Mouse (Mus musculus) G1E (cell line): ENCODE data around the gene Ctnnbl1. TPM values are rescaled to one million over a fixed set of nuclear protein-coding genes. Genes with fewer than 3 reads are reported as not detected.

Source experiments
- ATAC-seq: 2 replicates; pipeline ENCODE4 v1.8.0; 2016; ENCODE audit warnings: mild to moderate bottlenecking; ENCODE audit not compliant: insufficient number of reproducible peaks, poor library complexity, low FRiP score, severe bottlenecking; ENCODE audit errors: extremely low read depth
- DNase-seq: peaks from one replicate; pipeline ENCODE4 v3.0.0; 2012; ENCODE audit warnings: low spot score
- H3K27me3 ChIP-seq: 2 replicates; pipeline ENCODE4 v1.6.1; 2012; ENCODE audit warnings: mild to moderate bottlenecking, low read length, inconsistent platforms; ENCODE audit not compliant: insufficient read depth
- H3K36me3 ChIP-seq: replicated peaks from 2 replicates; pipeline ENCODE3; 2012; ENCODE audit warnings: mild to moderate bottlenecking, inconsistent platforms
- H3K4me1 ChIP-seq: 2 replicates; pipeline ENCODE4 v1.6.1; 2012; ENCODE audit warnings: low read depth, low read length, inconsistent platforms, mixed read lengths; ENCODE audit not compliant: insufficient read depth
- H3K4me3 ChIP-seq: 2 replicates; pipeline ENCODE4 v1.5.1; 2012; ENCODE audit warnings: low read depth, mild to moderate bottlenecking, inconsistent platforms, low read length, moderate library complexity, mixed read lengths
- H3K9me3 ChIP-seq: replicated peaks from 2 replicates; pipeline ENCODE4 v1.6.1; 2012; ENCODE audit warnings: inconsistent platforms
- CTCF ChIP-seq: IDR thresholded peaks from 2 replicates; pipeline ENCODE4 v1.5.1; 2012; ENCODE audit warnings: low read depth, low read length, inconsistent platforms, mixed read lengths
- GATA1 ChIP-seq: IDR thresholded peaks from 2 replicates; pipeline ENCODE4 v1.6.1; 2012; ENCODE audit warnings: borderline replicate concordance, low read length, inconsistent platforms, mixed read lengths
- GATA2 ChIP-seq: IDR thresholded peaks from 2 replicates; pipeline ENCODE4 v1.6.1; 2012; ENCODE audit warnings: low read depth, low read length, inconsistent platforms, borderline replicate concordance
- POLR2AphosphoS5 ChIP-seq: IDR thresholded peaks from 2 replicates; pipeline ENCODE4 v1.6.1; 2012; ENCODE audit warnings: low read depth, low read length, inconsistent platforms; ENCODE audit not compliant: insufficient replicate concordance
- TAL1 ChIP-seq: conservative IDR thresholded peaks from 2 replicates; pipeline ENCODE4 v1.6.1; 2012; ENCODE audit warnings: low read depth, low read length, inconsistent platforms, mixed read lengths
- polyA plus RNA-seq: library from polyadenylated mRNA; stranded (reverse); fragments of >175 nt; gene quantifications from 2 replicates; pipeline ENCODE4 v1.2.3, GENCODE M21; 2012
- total RNA-seq, 2 experiments: library from RNA; stranded (forward) in 1 of 2; stranded (reverse) in 1 of 2; fragments of 200-1000 nt in 1 of 2; fragments of >200 nt in 1 of 2; fragmentation: Nextera tagmentation in 1 of 2; gene quantifications; 2 replicates each; pipeline ENCODE4 v1.2.3; 2014 to 2017

The Ctnnbl1 gene
- total and polyA plus RNA-seq, 3 experiments = 22.9 to 53.9 (median 32.4) TPM

- TF ChIP-seq GATA1 = no peak
- TF ChIP-seq TAL1 = no peak
- no peak for TF ChIP-seq POLR2AphosphoS5
- TF ChIP-seq GATA2 = no peak
- no peak for TF ChIP-seq CTCF
- Histone ChIP-seq H3K4me3 (no peak overlapping the region), H3K4me1 (no peaks in the 10 kb centered on the region), H3K27me3 (peaks cover 5% of the 10 kb centered on the region; the same call in 1 of the 2 replicates), H3K9me3 (peaks cover 14% of the 10 kb centered on the region), H3K36me3 (no peaks in the 10 kb centered on the region)
- no peak for ATAC-seq
- no peak for DNase-seq
Observed at GRCm38 (mm10) chr2:157914889-157915517, 177.8 kb downstream of the Ctnnbl1 start.

- Histone ChIP-seq H3K4me3 (no peak overlapping the region), H3K4me1 (no peaks in the 10 kb centered on the region), H3K27me3 (peaks cover 7% of the 10 kb centered on the region; the same call in 1 of the 2 replicates), H3K9me3 (peaks cover 14% of the 10 kb centered on the region), H3K36me3 (no peaks in the 10 kb centered on the region)
- DNase-seq = no peak
- ATAC-seq = no peak
- TF ChIP-seq TAL1 (no peak), GATA1 (no peak), POLR2AphosphoS5 (no peak), CTCF (no peak), GATA2 (no peak)
Observed at GRCm38 (mm10) chr2:157918529-157918928, 181.3 kb downstream of the Ctnnbl1 start.

GRCm38 (mm10) chr2:157921551-157921950 lies 184.3 kb downstream of the Ctnnbl1 start:
- H3K36me3 ChIP-seq = no peaks in the 10 kb centered on the region
- H3K9me3 ChIP-seq = no peaks in the 10 kb centered on the region
- no peak for DNase-seq
- no peak for TF ChIP-seq POLR2AphosphoS5
- TF ChIP-seq GATA1 = no peak
- TF ChIP-seq CTCF = no peak
- no peak for TF ChIP-seq GATA2
- no peak for TF ChIP-seq TAL1
- H3K27me3 ChIP-seq = peaks cover 7% of the 10 kb centered on the region; the same call in 1 of the 2 replicates
- ATAC-seq = no peak
- no peak overlapping the region for H3K4me3 ChIP-seq
- H3K4me1 ChIP-seq = no peaks in the 10 kb centered on the region

- DNase-seq (no peak), ATAC-seq (no peak)
- H3K4me3 ChIP-seq = no peak overlapping the region
- no peaks in the 10 kb centered on the region for H3K9me3 ChIP-seq
- no peak for TF ChIP-seq GATA1
- no peak for TF ChIP-seq POLR2AphosphoS5
- TF ChIP-seq CTCF = no peak
- no peak for TF ChIP-seq TAL1
- TF ChIP-seq GATA2 = no peak
- H3K36me3 ChIP-seq = no peaks in the 10 kb centered on the region
- peaks cover 6% of the 10 kb centered on the region; the same call in 1 of the 2 replicates for H3K27me3 ChIP-seq
- no peaks in the 10 kb centered on the region for H3K4me1 ChIP-seq
Observed at GRCm38 (mm10) chr2:157923406-157923805, 186.2 kb downstream of the Ctnnbl1 start.

- H3K27me3 ChIP-seq = peaks cover 11% of the 10 kb centered on the region; the same call in 1 of the 2 replicates
Observed at GRCm38 (mm10) chr2:157924504-157924903, 187.3 kb downstream of the Ctnnbl1 start.

GRCm38 (mm10) chr2:157926502-157926901 lies 189.3 kb downstream of the Ctnnbl1 start:
- DNase-seq = no peak
- no peaks in the 10 kb centered on the region for H3K4me1 ChIP-seq

More at GRCm38 (mm10) chr2:157924504-157924903, 187.3 kb downstream of the Ctnnbl1 start:
- DNase-seq (no peak), ATAC-seq (no peak)
- TF ChIP-seq CTCF (no peak), TAL1 (no peak), GATA2 (no peak), POLR2AphosphoS5 (no peak), GATA1 (no peak)
- H3K36me3 ChIP-seq = no peaks in the 10 kb centered on the region
- no peaks in the 10 kb centered on the region for H3K4me1 ChIP-seq
- no peak overlapping the region for H3K4me3 ChIP-seq
- no peaks in the 10 kb centered on the region for H3K9me3 ChIP-seq

More at GRCm38 (mm10) chr2:157926502-157926901, 189.3 kb downstream of the Ctnnbl1 start:
- Histone ChIP-seq H3K4me3 (no peak overlapping the region), H3K36me3 (no peaks in the 10 kb centered on the region), H3K9me3 (no peaks in the 10 kb centered on the region), H3K27me3 (peaks cover 12% of the 10 kb centered on the region; the same call in 1 of the 2 replicates)
- ATAC-seq = no peak
- no peak for TF ChIP-seq GATA2
- TF ChIP-seq GATA1 = no peak
- no peak for TF ChIP-seq POLR2AphosphoS5
- no peak for TF ChIP-seq CTCF
- no peak for TF ChIP-seq TAL1
